Mouse (Mus musculus): ENCODE results near the gene Eif2b3. TPM values are rescaled to one million over a fixed set of nuclear protein-coding genes. Genes with fewer than 3 reads are reported as not detected.

The Eif2b3 gene
- polyA plus RNA-seq, 1 experiment: 0.58 TPM

DNA sequence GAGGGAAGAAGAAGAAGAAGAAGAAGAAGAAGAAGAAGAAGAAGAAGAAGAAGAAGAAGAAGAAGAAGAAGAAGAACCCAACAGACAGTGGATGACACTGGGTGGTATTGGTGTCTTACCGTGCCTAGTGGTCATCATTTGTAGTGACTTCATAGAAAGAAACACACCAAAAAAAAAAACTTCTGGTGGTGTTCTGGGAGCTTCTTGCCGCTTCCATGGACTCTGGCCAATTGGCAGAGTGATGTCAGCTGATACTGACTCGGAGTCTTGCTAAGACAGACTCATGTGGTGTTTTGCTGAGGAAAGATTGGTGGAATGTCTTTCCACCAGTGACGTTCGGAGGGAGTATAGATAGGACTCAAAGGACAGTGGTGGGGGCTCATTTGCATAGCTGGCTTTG lies 9.0 kb upstream of the Eif2b3 start:
- H3K4me3 ChIP-seq (replicated peaks): no peak overlapping the region
- H3K36me3 ChIP-seq (ENCODE audit: control insufficient read depth): peaks cover 2% of the 10 kb centered on the region; the same call in 1 of the 2 replicates
- H3K9me3 ChIP-seq (ENCODE audit: control insufficient read depth, low read length): no peaks in the 10 kb centered on the region
- peaks cover 2% of the 10 kb centered on the region; the same call in 1 of the 2 replicates for H3K4me1 ChIP-seq (ENCODE audit: control insufficient read depth)
- H3K27me3 ChIP-seq (ENCODE audit: control insufficient read depth): peaks cover 6% of the 10 kb centered on the region
- TF ChIP-seq TAL1 (IDR thresholded peaks at IDR 0.05; ENCODE audit: low read length): no peak
- no peak for TF ChIP-seq GATA1 (IDR thresholded peaks at IDR 0.05; ENCODE audit: low read length)

DNA sequence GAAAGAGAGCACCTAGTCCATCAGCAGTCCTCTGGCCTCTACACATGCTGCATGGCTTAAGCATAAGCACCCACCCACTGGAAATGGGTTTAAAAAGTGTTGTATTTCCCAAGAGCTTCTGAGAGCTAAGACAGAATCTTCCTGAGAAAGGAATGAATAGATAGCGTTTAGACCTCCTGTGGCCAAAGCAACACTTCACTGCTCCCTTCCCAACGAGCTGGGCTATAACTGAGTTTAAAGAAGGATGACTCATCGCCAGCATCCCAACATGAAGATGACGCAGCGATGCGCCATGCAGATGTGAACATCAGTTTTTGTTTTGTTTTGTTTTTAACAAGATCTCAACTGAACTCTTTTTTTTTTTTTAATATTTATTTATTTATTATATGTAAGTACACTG lies 5.6 kb upstream of the Eif2b3 start:
- TF ChIP-seq GATA1 (IDR thresholded peaks at IDR 0.05; ENCODE audit: low read length): no peak
- no peak for TF ChIP-seq TAL1 (IDR thresholded peaks at IDR 0.05; ENCODE audit: low read length)

DNA sequence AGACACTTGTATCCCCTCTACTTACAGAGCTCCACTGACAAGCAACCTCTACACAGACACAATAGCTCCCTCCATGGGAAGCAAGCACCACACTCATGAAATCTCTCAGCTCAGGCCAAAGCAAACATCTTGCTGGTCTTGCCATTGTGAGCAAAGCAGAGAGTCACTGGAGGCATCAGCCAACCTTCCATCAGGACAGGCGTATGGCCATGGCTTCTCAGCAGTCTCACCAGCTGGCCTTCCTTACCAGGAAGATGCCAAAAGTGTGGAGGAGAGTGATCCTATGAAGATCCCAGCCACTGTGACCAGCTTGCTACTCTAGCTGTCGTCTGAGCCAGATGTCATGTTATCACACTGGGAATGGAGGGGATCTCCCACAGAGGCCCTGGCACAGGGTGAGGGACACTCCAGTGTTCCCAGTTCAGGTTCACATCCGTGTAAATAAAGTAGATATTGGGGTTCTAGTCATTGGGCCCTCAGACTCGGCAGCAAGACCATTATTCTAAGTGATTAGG lies 4.2 kb upstream of the Eif2b3 start:
- Histone ChIP-seq H3K27me3 (ENCODE audit: control insufficient read depth) (peaks cover 2% of the 10 kb centered on the region), H3K36me3 (ENCODE audit: control insufficient read depth) (no peaks in the 10 kb centered on the region), H3K4me1 (ENCODE audit: control insufficient read depth) (peaks cover 17% of the 10 kb centered on the region), H3K4me3 (replicated peaks) (no peak overlapping the region), H3K9me3 (ENCODE audit: control insufficient read depth, low read length) (no peaks in the 10 kb centered on the region)
- TF ChIP-seq GATA1 (IDR thresholded peaks at IDR 0.05; ENCODE audit: low read length) (no peak), TAL1 (IDR thresholded peaks at IDR 0.05; ENCODE audit: low read length) (no peak)

More for the DNA sequence above, 5.6 kb upstream of the Eif2b3 start:
- Histone ChIP-seq H3K4me3 (replicated peaks) (no peak overlapping the region), H3K27me3 (ENCODE audit: control insufficient read depth) (peaks cover 6% of the 10 kb centered on the region), H3K4me1 (ENCODE audit: control insufficient read depth) (peaks cover 4% of the 10 kb centered on the region), H3K36me3 (ENCODE audit: control insufficient read depth) (no peaks in the 10 kb centered on the region), H3K9me3 (ENCODE audit: control insufficient read depth, low read length) (no peaks in the 10 kb centered on the region)

DNA sequence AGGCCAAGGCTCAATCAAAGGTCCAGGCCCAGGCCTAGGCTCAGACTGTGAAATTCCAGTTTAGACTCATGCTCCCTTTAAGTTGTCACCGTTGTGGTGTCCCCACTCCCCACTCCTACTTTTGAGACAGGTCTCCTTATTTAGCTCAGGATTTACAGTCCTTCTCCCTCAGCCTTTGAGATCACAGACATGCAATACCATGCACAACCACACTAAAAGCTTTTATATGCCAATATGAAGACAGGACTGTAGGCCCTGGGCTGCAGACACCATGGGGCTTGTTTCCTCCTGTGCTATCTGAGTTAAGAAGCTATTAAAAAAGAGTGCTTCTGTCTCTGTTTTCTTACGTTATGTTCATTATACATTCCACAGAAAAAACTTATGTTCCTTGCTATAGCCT lies 1.5 kb upstream of the Eif2b3 start:
- peaks cover 44% of the 10 kb centered on the region for H3K4me1 ChIP-seq (ENCODE audit: control insufficient read depth)
- no peak overlapping the region for H3K4me3 ChIP-seq (replicated peaks)
- peaks cover 12% of the 10 kb centered on the region for H3K36me3 ChIP-seq (ENCODE audit: control insufficient read depth)
- no peaks in the 10 kb centered on the region for H3K9me3 ChIP-seq (ENCODE audit: control insufficient read depth, low read length)
- no peaks in the 10 kb centered on the region for H3K27me3 ChIP-seq (ENCODE audit: control insufficient read depth)
- no peak for TF ChIP-seq TAL1 (IDR thresholded peaks at IDR 0.05; ENCODE audit: low read length)
- TF ChIP-seq GATA1 (IDR thresholded peaks at IDR 0.05; ENCODE audit: low read length): no peak

DNA sequence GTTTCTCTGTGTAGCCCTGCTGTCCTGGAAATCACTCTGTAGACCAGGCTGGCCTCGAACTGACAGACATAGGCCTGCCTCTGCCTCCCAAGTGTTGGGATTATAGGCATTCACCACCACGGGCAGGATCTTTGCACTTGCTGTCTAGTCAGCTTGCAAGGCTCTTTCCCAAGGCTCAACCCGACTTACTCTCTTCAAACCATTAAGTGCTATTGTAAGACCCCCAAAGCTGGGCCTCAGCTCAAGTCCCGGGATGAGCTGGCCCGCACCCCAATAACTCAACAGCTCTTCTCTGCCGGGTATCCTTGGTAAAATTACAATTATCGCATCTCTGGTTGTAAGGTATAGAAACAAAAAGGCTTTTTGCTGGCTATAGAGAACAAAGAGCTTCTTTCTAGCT lies 875 bp upstream of the Eif2b3 start:
- Histone ChIP-seq H3K36me3 (ENCODE audit: control insufficient read depth) (peaks cover 18% of the 10 kb centered on the region), H3K4me1 (ENCODE audit: control insufficient read depth) (peaks cover 50% of the 10 kb centered on the region), H3K27me3 (ENCODE audit: control insufficient read depth) (no peaks in the 10 kb centered on the region), H3K4me3 (replicated peaks) (no peak overlapping the region), H3K9me3 (ENCODE audit: control insufficient read depth, low read length) (no peaks in the 10 kb centered on the region)
- TF ChIP-seq TAL1 (IDR thresholded peaks at IDR 0.05; ENCODE audit: low read length): no peak
- TF ChIP-seq GATA1 (IDR thresholded peaks at IDR 0.05; ENCODE audit: low read length): no peak

DNA sequence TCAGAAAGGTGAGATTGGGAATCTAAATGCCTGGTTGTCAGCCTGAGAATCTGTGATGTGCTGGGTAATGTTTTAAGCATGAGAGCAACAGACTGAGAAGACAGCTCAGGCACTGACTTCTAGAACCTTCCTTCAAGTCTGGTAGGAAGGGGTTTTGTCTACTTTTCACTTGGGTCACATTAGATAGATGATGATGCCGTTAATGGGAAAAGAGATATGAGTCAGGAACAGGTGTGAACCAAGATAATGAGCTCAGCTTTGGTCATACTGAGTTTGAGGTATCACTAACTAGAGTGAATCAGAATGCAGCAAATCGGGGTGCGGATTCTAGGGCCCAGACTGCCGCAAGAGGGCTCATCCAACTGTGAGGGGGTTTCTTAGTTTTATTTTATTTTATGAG lies 4.3 kb downstream of the Eif2b3 start:
- Histone ChIP-seq H3K27me3 (ENCODE audit: control insufficient read depth) (no peaks in the 10 kb centered on the region), H3K9me3 (ENCODE audit: control insufficient read depth, low read length) (no peaks in the 10 kb centered on the region), H3K36me3 (ENCODE audit: control insufficient read depth) (peaks cover 49% of the 10 kb centered on the region), H3K4me1 (ENCODE audit: control insufficient read depth) (peaks cover 51% of the 10 kb centered on the region), H3K4me3 (replicated peaks) (no peak overlapping the region)
- TF ChIP-seq TAL1 (IDR thresholded peaks at IDR 0.05; ENCODE audit: low read length): no peak
- no peak for TF ChIP-seq GATA1 (IDR thresholded peaks at IDR 0.05; ENCODE audit: low read length)

DNA sequence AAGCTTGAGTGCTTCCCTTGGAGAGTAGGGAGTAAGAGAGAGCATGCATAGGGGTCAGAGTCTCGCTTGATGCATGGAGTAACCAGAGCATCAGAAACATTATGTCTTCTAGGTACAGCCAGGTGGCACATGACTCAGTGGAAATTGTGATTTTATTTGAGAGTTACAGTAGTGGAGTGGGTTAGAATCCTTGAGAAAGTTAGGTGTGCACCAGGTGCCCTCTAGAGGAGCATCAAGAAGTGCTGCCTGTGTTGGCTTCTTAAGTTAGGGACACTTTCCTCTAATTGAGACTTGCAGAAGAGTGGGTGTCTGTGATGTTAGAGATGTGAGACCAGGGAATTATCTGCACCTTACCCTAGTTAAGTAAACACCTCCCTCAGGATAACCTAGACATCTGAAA lies 11.9 kb downstream of the Eif2b3 start:
- H3K36me3 ChIP-seq (ENCODE audit: control insufficient read depth): peaks cover 54% of the 10 kb centered on the region
- H3K27me3 ChIP-seq (ENCODE audit: control insufficient read depth): no peaks in the 10 kb centered on the region
- peaks cover 8% of the 10 kb centered on the region for H3K4me1 ChIP-seq (ENCODE audit: control insufficient read depth)
- no peak for TF ChIP-seq TAL1 (IDR thresholded peaks at IDR 0.05; ENCODE audit: low read length)
- no peak for TF ChIP-seq GATA1 (IDR thresholded peaks at IDR 0.05; ENCODE audit: low read length)
- H3K9me3 ChIP-seq (ENCODE audit: control insufficient read depth, low read length): no peaks in the 10 kb centered on the region
- H3K4me3 ChIP-seq (replicated peaks): no peak overlapping the region

DNA sequence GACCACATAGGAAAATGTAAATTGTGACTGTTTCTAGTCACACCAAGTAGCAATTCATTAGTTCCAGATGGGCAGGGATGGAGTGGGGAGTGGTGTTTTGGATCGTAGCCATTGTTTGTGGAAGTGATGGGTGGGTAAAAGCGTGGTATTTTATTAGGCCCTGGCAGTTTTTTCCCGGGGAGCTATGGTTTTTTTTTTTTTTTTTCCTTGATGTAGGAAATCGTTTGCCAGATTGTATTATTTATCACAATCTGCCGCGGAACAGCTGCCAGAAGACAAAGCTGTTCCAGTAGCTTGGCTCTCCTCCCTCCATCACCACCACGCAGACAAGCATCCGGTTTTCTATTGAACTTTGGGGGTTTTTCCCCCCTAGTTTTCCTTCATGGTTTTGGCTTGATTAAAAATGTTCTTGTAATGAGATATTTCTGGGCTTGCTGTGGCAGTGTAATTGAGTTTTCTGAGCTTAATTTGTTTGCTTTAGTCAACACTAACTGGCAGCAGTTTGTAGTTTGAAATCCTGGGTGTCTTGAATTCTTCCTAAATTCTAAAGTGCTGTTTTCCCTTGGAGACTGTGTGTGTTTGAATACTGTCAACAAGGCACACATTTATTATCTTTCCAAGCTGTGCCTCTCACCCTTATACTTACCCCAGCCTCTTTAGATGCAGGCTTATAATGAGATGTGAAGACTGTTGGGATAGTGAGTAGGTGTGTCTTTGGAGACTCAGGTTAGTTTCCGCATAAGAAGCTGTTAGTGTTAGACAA lies 20.9 kb downstream of the Eif2b3 start:
- no peak for TF ChIP-seq TAL1 (IDR thresholded peaks at IDR 0.05; ENCODE audit: low read length)
- TF ChIP-seq GATA1 (IDR thresholded peaks at IDR 0.05; ENCODE audit: low read length): no peak
- H3K27me3 ChIP-seq (ENCODE audit: control insufficient read depth): no peaks in the 10 kb centered on the region
- H3K9me3 ChIP-seq (ENCODE audit: control insufficient read depth, low read length): no peaks in the 10 kb centered on the region
- H3K36me3 ChIP-seq (ENCODE audit: control insufficient read depth): peaks cover 37% of the 10 kb centered on the region
- peaks cover 14% of the 10 kb centered on the region for H3K4me1 ChIP-seq (ENCODE audit: control insufficient read depth)
- no peak overlapping the region for H3K4me3 ChIP-seq (replicated peaks)

DNA sequence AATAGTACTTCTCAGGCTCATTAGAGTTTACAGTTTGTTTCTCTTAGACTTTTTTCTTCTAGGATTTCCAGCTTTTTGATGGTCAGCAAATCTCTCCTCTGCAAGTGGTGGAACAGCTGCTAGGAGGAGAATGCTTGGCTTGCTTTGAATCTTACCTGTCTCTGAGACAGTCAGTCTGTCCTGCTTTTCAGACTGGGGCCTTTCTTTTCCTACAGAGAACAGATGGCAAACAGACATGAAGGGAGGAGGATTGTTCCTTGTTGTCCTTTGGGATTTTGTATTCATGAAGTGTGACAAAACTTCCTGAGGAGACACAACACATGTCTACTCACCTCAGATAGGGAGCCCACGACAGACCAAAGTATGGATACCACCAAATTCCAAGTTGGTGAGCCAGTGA lies 21.6 kb downstream of the Eif2b3 start:
- no peak for TF ChIP-seq GATA1 (IDR thresholded peaks at IDR 0.05; ENCODE audit: low read length)
- TF ChIP-seq TAL1 (IDR thresholded peaks at IDR 0.05; ENCODE audit: low read length): no peak
- Histone ChIP-seq H3K4me3 (replicated peaks) (no peak overlapping the region), H3K9me3 (ENCODE audit: control insufficient read depth, low read length) (no peaks in the 10 kb centered on the region), H3K4me1 (ENCODE audit: control insufficient read depth) (peaks cover 12% of the 10 kb centered on the region), H3K27me3 (ENCODE audit: control insufficient read depth) (no peaks in the 10 kb centered on the region), H3K36me3 (ENCODE audit: control insufficient read depth) (peaks cover 35% of the 10 kb centered on the region)

All from erythroblast, embryonic 14.5 days (primary cell).